Mouse (Mus musculus) stomach, postnatal 0 days (tissue): ENCODE data around the gene Ifitm6.

Experiments
- CTCF ChIP-seq: IDR thresholded peaks from 2 replicates; pipeline ENCODE4 v1.5.1; 2016; ENCODE audit warnings: antibody characterized with exemption, low read depth, mild to moderate bottlenecking, moderate library complexity
- EP300 ChIP-seq: optimal IDR thresholded peaks from 2 replicates; pipeline ENCODE3; 2016; ENCODE audit warnings: antibody characterized with exemption

- no peak for TF ChIP-seq CTCF
- no peak for TF ChIP-seq EP300
These were observed 9.0 kb upstream of the Ifitm6 start for GRCm38 (mm10) chr7:141026740-141027098.
